Mouse (Mus musculus) common myeloid progenitor, adult 5-6 weeks (primary cell): Measurements from ENCODE around the gene Ctla4. TPM values are rescaled to one million over a fixed set of nuclear protein-coding genes. Genes with fewer than 3 reads are reported as not detected.
A peak's percentile ranks its signal among the peaks of the same experiment; 100 is the strongest.

Source experiments
- ATAC-seq: replicated peaks from 2 replicates; pipeline ENCODE4 v1.8.0; 2016; ENCODE audit warnings: low read depth, mild to moderate bottlenecking, moderate TSS enrichment, inconsistent platforms; ENCODE audit not compliant: poor library complexity, severe bottlenecking
- total RNA-seq: library from RNA; stranded (forward); fragments of 200-1000, 187-1606 nt; gene quantifications from 2 replicates; pipeline ENCODE4 v1.2.3, GENCODE M21; 2017

Gene Ctla4
- total RNA-seq, 1 experiment from 2014 or later: not detected

GRCm38 (mm10) chr1:60956196-60956595, 69.4 kb downstream of the Ctla4 start:
- ATAC-seq: no peak

DNA sequence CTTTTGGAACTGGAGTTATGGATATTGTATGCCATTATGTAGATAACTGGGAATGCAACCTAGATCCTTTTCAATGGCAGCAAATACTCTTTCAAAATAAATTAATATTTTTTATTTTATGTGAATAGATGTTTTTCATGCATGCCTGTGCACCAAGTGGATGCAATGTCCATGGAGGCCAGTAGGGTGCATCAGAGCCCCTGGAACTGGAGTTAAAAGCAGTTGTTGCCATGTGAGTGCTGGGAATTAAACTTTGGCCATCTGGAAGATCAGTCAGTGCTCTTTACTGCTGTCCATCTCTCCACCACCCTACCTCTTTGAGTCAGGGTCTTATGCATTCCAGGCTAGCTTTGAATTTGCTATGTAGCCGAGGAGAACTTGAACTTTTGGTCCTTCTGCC, 71.5 kb downstream of the Ctla4 start:
- no peak for ATAC-seq

GRCm38 (mm10) chr1:60959246-60959645, 72.4 kb downstream of the Ctla4 start:
- ATAC-seq: no peak

DNA sequence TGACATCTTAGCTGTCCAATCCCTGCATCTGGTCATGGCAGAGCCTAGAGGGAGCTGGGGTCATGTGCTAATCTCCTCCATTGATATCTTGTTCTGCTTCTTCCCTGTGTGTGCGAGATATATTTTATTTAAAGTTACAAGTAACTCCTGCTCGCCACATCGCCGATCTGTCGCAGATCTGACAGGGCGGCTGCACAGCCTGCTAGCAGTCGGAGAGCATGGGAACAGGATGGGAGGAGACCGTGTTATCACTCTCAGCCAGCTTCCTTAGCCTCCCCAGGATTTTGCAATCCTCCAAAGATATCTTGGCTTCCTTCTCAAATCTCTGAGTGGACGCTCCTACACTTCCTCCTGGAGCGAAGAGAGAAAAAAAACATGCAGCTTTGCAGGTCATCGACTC, 73.7 kb downstream of the Ctla4 start:
- ATAC-seq: peak; percentile 91

GRCm38 (mm10) chr1:60961080-60961479, 74.3 kb downstream of the Ctla4 start:
- peak; percentile 89 for ATAC-seq

GRCm38 (mm10) chr1:60962095-60962494, 75.3 kb downstream of the Ctla4 start:
- ATAC-seq: no peak

Other genes starting within 250 kb of the Ctla4 start
- 1.1 and 1.4 TPM in 2 replicates for gene Cd28, start 170.2 kb upstream of the Ctla4 start, total RNA-seq
- gene Icos, start 90.9 kb downstream of the Ctla4 start, total RNA-seq: 1.3 and 2.2 TPM in 2 replicates